Mouse (Mus musculus): ENCODE results near the gene Zscan22.
"Not testable (repeated sequence)": the region's sequence is repeated elsewhere in the genome, so short reads cannot be mapped to it uniquely, and the experiment has no call there.

The Zscan22 gene

GRCm38 (mm10) chr7:12897655-12898410 lies at the start of gene Zscan22:
Zscan22 (plus strand) TSS chr7:12897815.
- peak; percentile 85 for DNase-seq (ENCODE audit: extremely low read depth, low read depth)

DNA sequence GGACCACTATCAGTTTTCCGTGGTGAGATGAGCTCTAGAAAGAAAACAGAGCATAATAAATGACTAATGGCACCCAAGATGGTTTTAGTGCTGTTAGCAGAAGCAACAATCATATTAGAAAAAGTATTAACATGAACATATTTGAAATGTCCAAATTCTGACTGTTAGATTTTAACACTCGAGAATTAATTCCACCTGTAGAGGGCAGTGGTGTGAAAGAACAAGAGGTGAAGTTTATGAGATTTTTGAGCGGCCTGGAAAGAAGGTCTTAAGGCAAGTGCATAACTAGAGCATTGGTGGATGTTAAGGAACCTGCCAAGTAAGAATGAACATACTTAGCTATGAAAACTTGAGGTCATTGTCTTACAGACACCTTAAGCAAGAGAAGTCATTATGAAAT lies 23.3 kb upstream of the Zscan22 start:
- DNase-seq (ENCODE audit: extremely low read depth, low read depth), result peak; percentile 33

DNA sequence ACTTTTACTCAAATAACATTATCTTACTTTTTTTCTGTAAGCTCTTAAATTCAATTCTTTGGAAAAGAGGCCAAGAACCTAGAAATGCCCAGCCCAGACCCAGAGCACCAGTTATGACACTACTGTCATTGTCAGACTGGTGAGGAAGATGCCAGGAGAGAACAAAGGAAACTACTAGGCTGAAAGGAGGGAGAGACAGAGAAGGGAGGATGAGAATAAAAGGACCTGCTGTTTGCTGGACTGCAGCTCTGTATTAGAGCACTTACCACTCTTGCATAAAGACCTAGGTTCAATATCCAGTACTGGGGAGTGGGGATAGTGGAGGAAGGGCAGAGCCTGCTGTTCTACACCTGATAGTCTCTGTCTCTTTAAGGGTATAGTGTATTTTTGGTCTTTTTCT lies 17.6 kb upstream of the Zscan22 start:
- no peak for DNase-seq (ENCODE audit: extremely low read depth, low read depth)

DNA sequence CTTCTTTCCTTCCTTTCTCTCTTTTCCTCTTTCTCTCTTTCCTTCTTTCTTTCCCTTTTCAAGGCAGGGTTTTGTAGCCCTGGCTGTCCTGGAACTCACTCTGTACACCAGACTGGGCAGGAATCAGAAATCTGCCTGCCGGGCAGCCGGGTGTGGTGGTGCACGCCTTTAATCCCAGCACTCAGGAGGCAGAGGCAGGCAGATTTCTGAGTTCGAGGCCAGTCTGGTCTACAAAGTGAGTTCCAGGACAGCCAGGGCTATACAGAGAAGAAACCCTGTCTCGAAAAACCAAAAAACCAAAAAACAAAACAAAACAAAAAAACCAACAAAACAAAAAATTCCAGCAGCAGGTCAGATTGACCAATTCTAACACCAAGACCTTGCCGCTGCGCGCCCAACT lies 17.1 kb upstream of the Zscan22 start:
- DNase-seq (ENCODE audit: extremely low read depth, low read depth), result not testable (repeated sequence)

DNA sequence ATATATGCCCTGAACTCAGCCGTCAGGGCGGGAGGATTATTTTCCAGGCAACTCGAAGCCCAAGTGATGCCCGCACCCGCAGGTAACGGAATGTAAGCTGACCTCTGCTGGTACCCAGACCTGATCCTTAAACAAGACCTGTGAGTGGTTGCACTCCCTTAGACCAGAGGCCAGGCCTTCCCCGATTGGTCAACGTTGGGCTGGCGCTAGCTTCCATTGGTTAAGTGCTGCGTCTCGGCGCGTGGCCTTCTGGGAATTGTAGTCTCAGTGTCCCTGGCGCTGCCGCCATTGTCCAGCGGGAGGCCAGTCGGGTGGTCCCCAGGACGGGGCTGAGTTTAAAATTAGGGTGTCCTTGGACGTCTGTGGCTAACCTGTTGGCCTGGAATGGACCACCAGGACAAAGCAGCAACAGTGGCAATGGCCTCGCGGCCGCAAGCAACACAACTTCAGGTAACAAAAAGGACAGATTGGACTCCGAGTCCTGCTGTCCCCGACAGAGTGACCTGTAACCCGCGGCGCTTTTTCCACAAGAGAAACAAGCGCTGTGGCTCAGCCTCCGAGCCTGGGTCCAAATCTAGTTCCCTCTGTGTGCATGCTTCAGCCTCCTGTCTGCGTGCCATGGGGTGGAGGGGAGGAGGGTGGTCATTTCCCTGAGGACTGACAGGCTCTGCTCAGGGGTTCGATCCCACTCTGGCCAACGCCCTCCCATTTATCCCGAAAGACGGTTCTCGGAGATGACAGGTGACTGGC lies 16.5 kb upstream of the Zscan22 start, which contains the start of gene Zfp128:
Zfp128 (plus strand) TSS at position 267 of the 750 bp plus-strand sequence.
- peak; percentile 93 for DNase-seq (ENCODE audit: extremely low read depth, low read depth)

- DNase-seq (ENCODE audit: extremely low read depth, low read depth), result no peak
Observed at GRCm38 (mm10) chr7:12886563-12887266, 10.9 kb upstream of the Zscan22 start.

DNA sequence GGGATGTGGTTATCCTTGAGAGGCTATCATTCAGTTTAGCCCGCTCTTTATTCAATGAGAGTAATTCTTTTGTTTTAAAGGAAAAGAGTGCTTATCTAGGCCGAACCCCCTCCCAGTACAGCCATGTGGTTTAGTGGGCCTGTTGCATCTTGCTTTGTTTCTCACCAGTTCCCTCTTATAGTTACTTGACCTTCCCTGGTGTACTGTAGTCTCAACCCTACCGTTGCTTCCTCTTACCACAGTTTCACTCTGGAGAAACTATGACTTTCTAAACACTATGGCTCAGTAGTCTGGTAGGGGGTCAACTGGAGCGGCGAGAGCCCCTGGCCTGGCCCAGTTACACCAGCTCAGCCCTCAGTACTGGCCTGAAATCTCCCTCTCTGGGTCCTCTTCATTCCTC lies 10.0 kb upstream of the Zscan22 start:
- no peak for DNase-seq (ENCODE audit: extremely low read depth, low read depth)

- DNase-seq (ENCODE audit: extremely low read depth, low read depth), result no peak
Observed at GRCm38 (mm10) chr7:12890928-12891327, 6.7 kb upstream of the Zscan22 start.

DNA sequence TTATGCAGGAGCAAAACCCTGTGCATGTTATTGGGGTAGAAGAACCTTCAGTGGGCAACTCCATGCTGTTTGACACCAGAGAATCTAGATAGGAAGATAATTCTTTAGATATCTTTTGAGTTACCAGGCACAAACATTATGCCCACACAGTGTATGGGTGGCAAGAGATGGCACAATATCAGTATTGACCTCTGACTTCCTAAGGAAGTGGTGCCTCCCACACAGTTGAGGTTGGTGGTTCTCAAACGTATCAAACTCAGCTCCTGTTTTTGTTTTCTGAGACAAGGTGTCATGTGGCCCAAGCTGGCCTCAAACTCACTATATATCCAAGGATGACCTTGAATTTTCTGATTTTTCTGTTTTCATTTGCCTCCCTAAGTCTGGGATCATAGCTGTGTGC lies 6.3 kb upstream of the Zscan22 start:
- DNase-seq (ENCODE audit: extremely low read depth, low read depth), result no peak

GRCm38 (mm10) chr7:12901517-12901916 lies 3.9 kb downstream of the Zscan22 start:
- no peak for DNase-seq (ENCODE audit: extremely low read depth, low read depth)

GRCm38 (mm10) chr7:12903623-12904022 lies 6.0 kb downstream of the Zscan22 start:
- no peak for DNase-seq (ENCODE audit: extremely low read depth, low read depth)

DNA sequence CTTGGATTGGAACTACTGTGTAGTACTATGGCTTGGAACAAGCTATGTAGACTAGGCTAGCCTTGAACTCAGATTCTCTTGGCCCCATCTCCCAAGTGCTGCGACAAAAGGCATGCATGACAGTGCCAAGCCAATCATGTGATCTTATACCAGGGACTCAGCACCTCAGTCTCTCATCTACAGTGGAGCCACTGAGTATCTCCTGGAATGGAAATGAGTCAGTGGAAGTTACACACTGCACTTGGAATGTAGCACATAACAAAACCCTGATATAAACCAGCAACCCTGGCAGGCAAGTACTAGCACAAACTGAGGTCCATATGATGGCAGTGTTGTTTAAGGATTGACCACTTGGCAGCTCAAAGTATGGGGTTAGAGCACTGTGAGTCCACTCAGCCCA lies 7.5 kb downstream of the Zscan22 start:
- no peak for DNase-seq (ENCODE audit: extremely low read depth, low read depth)

- DNase-seq (ENCODE audit: extremely low read depth, low read depth), result no peak
Observed at GRCm38 (mm10) chr7:12909498-12909962, 11.9 kb downstream of the Zscan22 start.

- DNase-seq (ENCODE audit: extremely low read depth, low read depth), result peak; percentile 66
Observed at GRCm38 (mm10) chr7:12910181-12910668, 12.6 kb downstream of the Zscan22 start.

DNA sequence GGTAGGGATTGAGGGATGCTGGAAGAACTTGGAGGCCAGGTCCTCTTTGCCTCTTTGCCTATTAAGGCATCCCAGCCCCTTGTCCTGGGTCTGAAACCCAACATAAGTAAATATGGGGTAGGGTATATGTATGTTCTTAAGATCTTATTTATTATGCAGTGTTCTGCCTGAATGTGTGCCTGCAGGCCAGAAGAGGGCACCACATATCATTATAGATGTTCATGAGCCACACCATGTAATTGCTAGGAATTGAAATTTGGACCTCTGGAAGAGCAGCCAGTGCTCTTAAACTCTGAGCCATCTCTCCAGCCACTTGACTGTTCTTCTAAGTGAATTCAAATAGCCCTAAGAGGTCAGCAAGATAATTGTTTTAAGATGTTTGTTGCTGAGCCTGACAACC lies 15.9 kb downstream of the Zscan22 start:
- DNase-seq (ENCODE audit: extremely low read depth, low read depth), result no peak

GRCm38 (mm10) chr7:12920495-12920894 lies 22.9 kb downstream of the Zscan22 start:
- not testable (repeated sequence) for DNase-seq (ENCODE audit: extremely low read depth, low read depth)

DNA sequence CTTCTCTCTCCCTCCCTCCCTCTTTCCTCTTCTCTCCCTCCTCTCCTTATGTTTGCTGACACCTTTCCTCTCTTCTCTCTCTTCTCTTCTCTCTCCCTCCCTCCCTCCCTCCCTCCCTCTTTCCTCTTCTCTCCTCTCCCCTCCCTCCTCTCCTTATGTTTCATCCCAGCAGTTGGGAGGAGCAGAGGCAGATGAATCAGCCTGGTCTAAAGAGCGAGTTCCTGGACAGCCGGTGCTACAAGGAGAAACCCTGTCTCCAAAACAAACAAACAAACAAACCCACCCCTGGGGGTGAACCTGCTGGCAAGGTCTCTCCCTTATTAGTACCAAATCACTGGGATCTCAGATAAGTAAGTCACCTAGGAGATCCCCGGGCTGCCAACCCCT lies 23.7 kb downstream of the Zscan22 start:
- no peak for DNase-seq (ENCODE audit: extremely low read depth, low read depth)

- DNase-seq (ENCODE audit: extremely low read depth, low read depth), result peak; percentile 97
Observed at GRCm38 (mm10) chr7:12921705-12922465, 24.3 kb downstream of the Zscan22 start, which contains the start of gene Rps5. Rps5 (plus strand) TSS chr7:12922290.

DNA sequence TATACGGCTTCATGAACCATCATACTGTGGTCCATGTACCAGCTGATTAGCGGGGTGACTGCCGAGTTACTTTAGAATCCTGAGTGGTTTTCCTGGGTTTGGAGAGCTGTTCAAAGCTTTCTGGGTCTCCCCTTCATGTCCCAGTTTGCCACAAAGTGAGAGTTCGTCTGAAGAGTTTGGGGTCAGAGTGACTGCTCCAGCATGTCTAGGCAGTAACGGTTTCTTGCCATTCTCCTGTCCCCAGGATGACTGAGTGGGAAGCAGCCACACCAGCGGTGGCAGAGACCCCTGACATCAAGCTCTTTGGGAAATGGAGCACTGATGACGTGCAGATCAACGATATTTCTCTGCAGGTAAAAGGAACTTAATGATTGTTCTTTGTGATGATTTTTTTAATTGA lies 25.1 kb downstream of the Zscan22 start:
- no peak for DNase-seq (ENCODE audit: extremely low read depth, low read depth)

DNA sequence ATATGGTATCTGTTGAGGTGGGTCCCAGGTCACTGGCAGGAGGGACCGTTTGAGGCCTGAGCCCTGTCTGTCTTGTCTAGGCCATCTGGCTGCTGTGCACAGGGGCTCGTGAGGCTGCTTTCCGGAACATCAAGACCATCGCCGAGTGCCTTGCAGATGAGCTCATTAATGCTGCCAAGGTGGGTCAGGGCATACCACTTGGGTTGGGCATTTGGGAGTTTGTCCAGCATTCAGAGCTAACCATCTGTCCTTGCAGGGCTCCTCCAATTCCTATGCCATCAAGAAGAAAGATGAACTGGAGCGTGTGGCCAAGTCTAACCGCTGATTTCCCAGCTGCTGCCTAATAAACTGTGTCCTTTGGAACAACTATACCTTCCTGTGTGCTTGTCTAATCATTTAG lies 28.7 kb downstream of the Zscan22 start:
- DNase-seq (ENCODE audit: extremely low read depth, low read depth), result no peak

- no peak for DNase-seq (ENCODE audit: extremely low read depth, low read depth)
Observed at GRCm38 (mm10) chr7:12927191-12927680, 29.6 kb downstream of the Zscan22 start, which contains the start of gene Rnf225. Rnf225 (plus strand) TSS chr7:12927416.

Data from MEL-GATA-1-ER (cell line).